Comparison of ENCODE assay signal across 10 mouse cellular contexts in the genomic region with DNA sequence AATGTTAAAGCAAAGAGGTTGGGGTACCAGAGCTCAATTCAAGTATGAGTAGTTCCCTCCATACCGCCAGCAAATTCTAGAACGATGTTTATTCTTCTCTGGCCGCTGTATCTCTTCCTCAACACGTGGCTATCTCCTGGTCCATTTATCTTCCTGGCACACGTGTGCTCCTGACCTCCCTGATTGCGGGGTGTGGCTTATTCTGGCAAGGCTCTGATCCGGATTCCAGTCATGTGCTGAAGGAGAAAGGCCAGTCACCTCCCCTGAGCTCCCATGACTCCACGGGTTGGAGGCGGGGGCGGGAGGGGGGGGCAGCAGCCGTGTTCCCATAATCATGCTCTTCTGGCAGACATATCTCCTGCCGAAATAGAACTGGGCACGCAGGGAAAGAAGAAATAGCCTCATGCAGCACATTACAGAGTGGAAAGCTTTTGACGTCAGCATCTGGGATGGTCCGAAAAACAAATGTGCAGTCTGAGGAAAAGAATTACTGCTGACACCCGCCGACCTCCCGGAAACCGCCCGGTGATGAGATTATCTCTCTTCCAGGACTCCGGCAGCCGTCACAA.
DNase-seq lines count a peak whose midpoint lies in the region; ATAC-seq lines count a peak whose summit lies in the region.
"Had no signal": no experiment of that assay in that cellular context is flagged by ENCODE, and none has a peak within 500 bp of the region (broad histone marks: within the 10 kb centered on the region; RNA-seq: fewer than 3 reads in every experiment).

No protein-coding gene starts in this region.

- H3K4me3 ChIP-seq in heart, embryonic 13.5 days: peak overlapping the region; percentile 24
- H3K4me3 ChIP-seq in liver, embryonic 11.5 days (ENCODE audit: low read depth, low read length): no peak overlapping the region

- peak overlapping the region; percentile 55 for H3K4me2 ChIP-seq in heart, embryonic 13.5 days
- 0 out of 2 replicates have a peak overlapping the region, but pooled peaks have one; percentile 16 for H3K4me2 ChIP-seq in liver, embryonic 11.5 days

- H3K9me3 ChIP-seq in heart, embryonic 13.5 days: peaks cover 6% of the 10 kb centered on the region; the same call in 1 of the 2 replicates
- peaks cover 6% of the 10 kb centered on the region; the same call in 1 of the 2 replicates for H3K9me3 ChIP-seq in liver, embryonic 11.5 days (ENCODE audit: control insufficient read depth, low read length)

- peak; percentile 86 for ATAC-seq in heart, embryonic 13.5 days (ENCODE audit: extremely low read depth, insufficient number of reproducible peaks, low FRiP score, low TSS enrichment)
- peak; percentile 82 for ATAC-seq in liver, embryonic 11.5 days (replicated peaks; ENCODE audit: low FRiP score)

- intact Hi-C loops in gastrocnemius, postnatal 36 days (cut with DNase I): no loop called here

- H3K9ac ChIP-seq in heart, embryonic 13.5 days: no peak overlapping the region
- H3K9ac ChIP-seq in liver, embryonic 11.5 days (ENCODE audit: low read depth, low read length): no peak overlapping the region

- H3K4me1 ChIP-seq in heart, embryonic 13.5 days: peaks cover 17% of the 10 kb centered on the region
- no peaks in the 10 kb centered on the region for H3K4me1 ChIP-seq in liver, embryonic 11.5 days (replicated peaks; ENCODE audit: control insufficient read depth, insufficient read depth, low read length)

- H3K27me3 ChIP-seq in heart, embryonic 13.5 days (replicated peaks): 0 out of 2 replicates have a peak, but pooled peaks cover 4% of the 10 kb centered on the region
- no peaks in the 10 kb centered on the region for H3K27me3 ChIP-seq in liver, embryonic 11.5 days (replicated peaks; ENCODE audit: control insufficient read depth, insufficient read depth, low read length)

- 44% methylated on average over 22 of the region's 22 CpGs for WGBS in heart, embryonic 13.5 days
- WGBS in liver, embryonic 11.5 days: 52% methylated on average over 22 of the region's 22 CpGs

- H3K36me3 ChIP-seq in heart, embryonic 13.5 days: no peaks in the 10 kb centered on the region
- H3K36me3 ChIP-seq in liver, embryonic 11.5 days (ENCODE audit: control insufficient read depth, insufficient read depth, low read length): no peaks in the 10 kb centered on the region

- DNase-seq in gastrocnemius, adult 18-20 months (ENCODE audit: low spot score): peak; percentile 5
- no peak for DNase-seq in gastrocnemius, postnatal 36 days
- DNase-seq in adrenal gland, adult 8-10 months: peak; percentile 29
- no peak for DNase-seq in liver, embryonic 11.5 days (ENCODE audit: low spot score)
- no peak for DNase-seq in frontal cortex, postnatal 10 days (ENCODE audit: low spot score in 2 of 2)
- DNase-seq in right cerebral cortex, postnatal 25 days: no peak
- DNase-seq in thymus, postnatal 0 days (ENCODE audit: low spot score): no peak
- DNase-seq: cerebellum, postnatal 36 days; layer of hippocampus, adult 9-11 months had no signal

- H3K27ac ChIP-seq in heart, embryonic 13.5 days (replicated peaks): peak overlapping the region; percentile 56
- no peak overlapping the region for H3K27ac ChIP-seq in liver, embryonic 11.5 days (ENCODE audit: low read depth, low read length)

Comparison
In these comparisons a context has a peak if more than half of its experiments do, and no peak if none do; other contexts are left out.
1. DNase-seq: peak in gastrocnemius, adult 18-20 months (single experiment) and adrenal gland, adult 8-10 months (single experiment); none in gastrocnemius, postnatal 36 days (0 of 2), liver, embryonic 11.5 days (single experiment), frontal cortex, postnatal 10 days (0 of 2), right cerebral cortex, postnatal 25 days (single experiment) and thymus, postnatal 0 days (single experiment).